Mouse (Mus musculus) layer of hippocampus, postnatal 36 days (tissue): ENCODE data around the gene Kpna6. TPM values are rescaled to one million over a fixed set of nuclear protein-coding genes. Genes with fewer than 3 reads are reported as not detected.

Experiments
- DNase-seq, 2 experiments: peaks; one replicate each; pipeline ENCODE4 v3.0.0; 2022
- total RNA-seq, 2 experiments: library from RNA; stranded (reverse); gene quantifications; 2 replicates each; pipeline ENCODE4 v1.2.3; 2021

Kpna6 gene
- total RNA-seq, 2 experiments from 2014 or later = 90.7 to 92.5 TPM

GRCm38 (mm10) chr4:129648656-129649055 is 23.9 kb downstream of the Kpna6 start:
- DNase-seq = no peak

- no peak for DNase-seq
Measured at GRCm38 (mm10) chr4:129645204-129645603, 27.4 kb downstream of the Kpna6 start.

DNA sequence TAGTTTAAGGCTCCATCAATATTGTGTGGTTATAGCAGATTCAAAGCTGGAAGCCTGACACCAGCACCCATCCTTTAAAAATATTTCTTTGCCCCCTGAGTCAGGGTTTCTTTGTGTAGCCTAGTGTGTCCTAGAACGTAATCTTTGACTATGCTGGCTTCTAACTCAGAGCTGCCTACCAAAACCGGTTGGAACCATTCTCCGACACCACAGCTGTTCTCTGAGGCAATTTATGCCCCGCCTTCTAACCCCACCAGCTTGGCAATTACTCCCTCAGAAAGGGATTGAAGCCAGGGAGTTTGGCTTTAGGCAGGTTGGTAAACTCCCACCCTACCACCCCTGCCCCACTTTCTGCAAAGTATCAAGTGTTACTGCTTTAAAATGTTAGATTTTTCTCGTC is 30.8 kb downstream of the Kpna6 start:
- DNase-seq = no peak

DNA sequence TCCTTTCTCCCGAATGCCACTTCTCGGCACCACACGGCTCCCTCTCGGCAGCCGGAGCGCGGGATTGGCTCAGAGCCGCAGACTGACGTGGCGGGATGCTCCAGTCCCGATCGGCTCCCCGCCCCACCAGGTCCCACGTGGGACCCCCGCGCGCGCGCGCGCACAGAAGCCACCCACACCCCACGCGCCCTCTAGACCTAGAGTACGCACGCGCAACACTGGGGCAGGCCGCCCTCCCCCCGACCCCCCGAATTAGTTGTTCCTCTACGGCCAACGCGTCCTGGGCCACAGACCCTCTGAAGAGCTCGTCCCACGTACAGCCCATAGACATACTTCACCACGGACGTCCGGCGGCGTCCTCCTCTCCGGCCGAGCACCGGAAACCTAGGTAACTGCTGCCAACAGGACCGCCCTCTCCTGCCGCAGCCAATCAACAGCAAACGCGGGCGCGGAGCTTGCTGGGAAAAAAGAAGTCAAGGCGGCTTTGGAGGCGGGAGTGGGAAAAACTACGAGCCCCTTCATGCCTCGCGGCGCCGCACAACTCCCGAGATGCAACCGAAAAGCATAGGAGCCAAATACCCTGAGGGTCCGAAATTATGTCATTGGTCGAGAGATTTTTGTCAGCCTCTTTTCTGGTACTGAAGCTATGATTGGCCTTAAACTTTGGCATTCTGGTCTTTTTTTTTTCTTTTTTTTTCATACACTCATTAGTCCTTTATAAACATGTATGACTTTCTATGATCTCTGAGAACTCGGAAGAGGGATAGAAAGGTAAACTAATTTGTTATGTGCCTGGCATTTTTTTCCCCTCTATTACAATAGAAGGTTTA is 31.7 kb downstream of the Kpna6 start, which contains the start of gene Txlna:
Gene Txlna (minus strand): TSS at position 428 of the 830 bp plus-strand sequence.
- DNase-seq = peak; percentile 97 to 98

DNA sequence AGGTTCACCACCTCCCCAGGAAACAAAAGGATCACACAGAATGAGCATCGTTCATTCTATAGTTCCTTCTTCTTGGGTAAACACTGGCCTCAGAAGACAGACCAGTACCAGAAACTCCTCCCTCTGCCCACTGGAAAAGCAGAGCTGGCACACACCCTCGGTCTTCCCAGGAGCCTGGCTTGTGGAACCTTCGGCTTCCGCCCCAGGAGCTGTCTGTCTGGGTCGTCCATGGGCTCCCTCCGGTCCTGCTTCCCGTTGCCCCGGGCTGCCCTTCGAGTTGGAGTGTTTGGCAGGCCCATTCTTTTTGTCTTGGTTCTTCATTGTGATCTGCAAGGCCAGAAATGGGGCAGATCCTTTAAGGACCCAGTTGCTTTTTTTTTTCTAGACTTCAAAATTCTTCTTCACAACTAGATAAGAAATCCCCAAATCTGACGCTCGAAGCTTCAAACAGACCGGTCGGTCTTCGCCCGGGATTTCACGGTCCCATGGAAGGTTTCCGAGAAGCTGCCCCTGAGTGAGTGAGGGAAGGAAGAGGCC is 32.4 kb downstream of the Kpna6 start:
- DNase-seq = no peak

DNA sequence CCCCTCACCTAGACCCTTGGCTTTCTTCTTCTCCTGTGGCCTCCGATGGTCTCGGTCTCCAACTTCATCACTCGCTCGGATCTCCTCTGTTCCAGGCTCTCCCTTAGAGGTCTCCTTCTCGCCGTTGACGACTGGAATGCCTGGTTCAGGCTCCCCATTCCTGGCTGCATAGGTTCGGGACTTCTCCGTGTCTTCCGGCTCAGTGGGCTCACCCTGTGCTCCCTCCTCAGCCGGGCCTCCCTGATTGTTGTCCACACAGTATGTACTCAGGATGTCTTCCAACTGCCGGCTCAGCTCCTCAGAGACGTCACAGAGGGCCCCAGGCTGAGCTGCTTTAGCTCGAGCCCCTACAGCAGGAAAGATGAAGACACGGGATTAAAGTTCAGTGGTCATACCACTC is 33.3 kb downstream of the Kpna6 start:
- no peak for DNase-seq

DNA sequence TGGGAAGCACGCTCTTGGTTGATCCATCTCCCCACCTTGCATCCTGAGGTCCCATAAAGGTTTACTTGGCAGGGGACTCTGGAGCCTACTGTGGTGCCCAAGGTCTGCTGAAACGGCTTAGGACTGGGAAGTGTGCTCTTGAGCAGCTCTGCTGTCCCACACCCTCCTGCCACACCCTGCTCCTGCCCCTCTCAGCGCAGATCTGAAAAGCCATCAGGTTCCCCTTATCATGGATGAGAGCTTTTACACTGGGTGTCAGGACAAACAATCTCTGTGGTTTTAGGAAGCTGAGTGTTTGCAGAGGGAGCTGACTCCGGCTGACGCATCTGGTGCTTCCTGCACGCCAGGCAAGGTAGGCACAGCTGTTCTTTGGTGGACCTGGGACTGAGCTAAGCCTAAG is 38.7 kb downstream of the Kpna6 start:
- no peak for DNase-seq

DNA sequence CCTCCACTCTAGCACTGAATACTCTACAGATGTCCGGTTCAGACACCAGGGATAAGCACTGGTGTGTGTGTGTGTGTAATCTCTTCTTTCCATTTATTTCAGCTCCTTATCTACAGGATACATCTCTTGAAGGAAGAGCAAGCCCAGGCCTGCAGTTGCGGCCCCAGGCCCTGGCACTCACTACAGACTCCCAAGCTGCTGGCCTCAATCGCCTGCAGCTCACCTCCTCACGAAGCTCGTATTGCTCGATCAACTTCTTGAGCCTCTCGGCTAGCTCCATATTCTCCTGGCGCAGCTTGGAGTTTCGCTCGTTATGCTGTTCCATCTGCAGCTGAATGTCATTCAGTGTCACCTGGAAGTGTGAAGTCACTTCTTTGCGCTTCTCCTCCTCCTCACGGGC is 40.7 kb downstream of the Kpna6 start:
- no peak for DNase-seq

GRCm38 (mm10) chr4:129630944-129631343 is 41.6 kb downstream of the Kpna6 start:
- DNase-seq = no peak

GRCm38 (mm10) chr4:129626035-129626434 is 46.5 kb downstream of the Kpna6 start:
- DNase-seq = no peak

DNA sequence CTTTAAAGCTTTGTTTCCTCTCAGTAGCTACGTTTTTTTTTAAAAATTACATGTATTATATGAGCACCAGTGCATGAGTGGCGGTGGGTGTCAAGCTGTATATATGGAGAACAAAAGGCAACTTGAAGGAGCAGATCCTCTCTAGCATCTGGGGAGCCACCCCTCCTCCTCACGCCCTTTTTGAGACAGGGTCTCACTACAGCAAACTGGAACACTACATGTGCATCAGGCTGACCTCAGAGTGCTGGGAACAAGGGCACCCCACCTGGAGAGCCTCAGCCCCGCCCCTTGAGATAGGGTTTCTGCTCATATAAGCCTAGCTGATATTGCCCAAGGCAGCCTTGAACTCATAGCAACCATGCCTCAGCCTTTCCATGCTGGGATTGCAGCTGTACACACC is 47.1 kb downstream of the Kpna6 start:
- no peak for DNase-seq

DNA sequence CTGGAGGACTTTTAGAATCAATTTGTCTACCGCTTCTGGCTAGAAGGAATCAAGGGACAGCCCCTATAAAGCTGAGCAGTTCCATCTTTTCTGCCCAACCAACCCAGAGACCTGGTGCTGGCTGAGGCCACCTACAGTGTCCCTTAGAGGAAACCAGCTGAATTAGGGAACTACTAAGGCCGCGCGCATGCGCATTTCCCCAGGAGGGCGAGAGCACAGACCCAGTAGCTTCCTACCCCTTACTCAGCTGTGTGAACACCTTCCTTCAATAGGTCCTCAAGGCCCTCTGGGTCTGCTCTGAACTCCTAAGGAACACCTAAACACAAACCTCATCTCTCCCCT is 47.6 kb downstream of the Kpna6 start:
- peak; percentile 58 to 61 for DNase-seq

GRCm38 (mm10) chr4:129624281-129625028 is 48.1 kb downstream of the Kpna6 start:
- DNase-seq = peak; percentile 86 to 89

- peak in 1 of 2 experiments; percentile 63 for DNase-seq
Measured at GRCm38 (mm10) chr4:129623681-129624091, 48.9 kb downstream of the Kpna6 start, which contains the start of gene Ccdc28b. Ccdc28b (minus strand) TSS chr4:129623947.

- no peak for DNase-seq
Measured at GRCm38 (mm10) chr4:129622803-129623535, 49.6 kb downstream of the Kpna6 start.

DNA sequence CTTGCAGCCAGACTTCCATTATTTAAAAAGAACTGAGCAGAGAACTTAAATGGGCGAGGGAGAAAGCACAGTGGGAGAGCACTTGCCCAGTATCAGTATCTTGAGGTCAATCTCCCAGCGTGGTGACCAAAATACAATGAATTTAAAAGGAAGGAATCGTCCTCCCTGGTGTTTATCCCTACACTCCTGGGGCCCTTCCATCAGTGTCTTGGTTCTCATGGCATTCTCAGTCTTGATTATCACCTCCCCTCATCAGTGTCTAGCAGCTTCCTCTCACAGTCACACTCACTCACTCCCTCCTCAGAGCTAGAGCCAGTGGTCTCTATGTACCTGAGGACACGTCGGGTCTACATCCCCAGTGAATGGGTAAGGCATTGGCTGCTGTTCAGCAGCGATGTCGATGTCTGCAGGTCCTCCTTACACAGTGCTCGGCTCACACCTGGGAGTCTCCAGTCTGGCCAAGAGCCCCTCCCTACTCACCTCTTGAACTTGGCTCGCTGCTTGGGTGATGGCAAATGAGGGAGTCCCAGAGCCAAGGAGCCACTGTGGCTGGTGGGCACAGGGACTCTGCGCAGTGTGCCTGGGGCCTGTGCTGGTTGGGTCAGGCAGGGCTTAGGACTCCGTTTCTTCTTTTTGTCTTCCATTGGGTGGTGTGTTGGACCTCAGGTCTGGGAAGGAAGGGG is 50.3 kb downstream of the Kpna6 start:
- DNase-seq = no peak

DNA sequence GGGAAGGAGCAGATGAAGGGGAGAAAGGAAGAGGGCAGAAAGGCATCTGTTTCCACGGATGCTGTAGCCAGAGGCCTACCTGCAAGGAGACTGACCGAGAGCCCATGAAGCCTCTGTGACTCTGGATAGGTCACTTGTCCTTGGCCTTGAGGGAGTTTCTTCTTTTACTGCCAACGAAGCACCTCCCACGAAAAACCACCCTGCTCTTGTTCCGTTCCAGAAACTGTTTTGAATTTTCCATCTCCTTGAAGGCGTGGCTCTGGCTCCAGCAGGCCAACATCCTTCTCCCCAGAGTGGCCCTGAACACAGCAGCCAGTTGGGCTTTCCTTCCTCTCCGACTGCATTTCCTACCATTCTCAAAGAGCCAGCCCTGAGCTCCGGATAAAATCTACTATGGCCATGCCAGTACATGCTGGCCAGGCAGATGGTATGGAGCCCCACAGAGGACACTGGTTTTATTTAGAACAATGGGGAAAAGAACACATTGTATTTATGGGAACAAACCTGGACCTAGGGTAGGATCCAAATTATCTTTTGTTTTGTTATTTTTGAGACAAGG is 51.2 kb downstream of the Kpna6 start:
- no peak for DNase-seq

DNA sequence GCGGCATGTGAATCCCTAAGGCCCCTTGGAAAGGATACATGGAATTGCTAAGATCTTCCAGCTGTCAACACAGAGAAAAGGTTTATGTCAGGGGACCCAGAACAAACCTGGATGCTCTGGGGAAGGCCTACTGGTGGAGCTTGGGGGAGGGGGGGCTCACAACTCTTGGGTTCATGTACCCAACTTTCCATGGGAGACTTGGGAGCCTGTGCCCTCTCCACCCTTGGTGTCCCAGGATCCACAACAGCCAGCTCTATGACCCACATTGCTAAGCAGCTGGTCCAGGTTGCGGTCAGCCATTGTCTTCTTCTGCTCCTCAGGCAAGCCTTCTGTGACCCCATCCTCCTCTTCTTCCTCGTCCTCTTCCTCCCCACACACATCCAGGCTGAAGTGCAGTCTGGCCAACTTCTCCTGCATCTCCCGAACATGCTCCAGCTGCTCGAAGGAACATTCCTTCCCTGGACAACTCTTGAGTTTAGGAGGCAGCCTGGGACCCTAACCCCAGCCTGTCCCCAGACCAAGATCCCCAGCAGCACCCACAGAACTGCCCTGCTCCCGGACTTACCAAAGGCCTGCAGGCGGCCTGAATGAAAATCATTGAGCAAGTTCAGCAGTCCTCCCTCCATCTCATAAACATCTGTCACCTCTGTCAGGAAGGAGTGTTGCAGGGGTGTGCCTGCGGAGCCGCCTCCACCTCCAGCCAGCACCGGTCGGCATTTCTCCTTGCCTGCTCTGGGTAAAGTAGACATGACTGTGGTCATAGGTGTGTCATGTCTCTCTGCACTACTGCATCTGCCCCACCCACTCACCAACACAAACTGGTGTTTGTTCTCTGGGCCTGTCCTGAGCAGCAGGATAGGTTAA is 51.9 kb downstream of the Kpna6 start:
- no peak for DNase-seq

- peak; percentile 95 to 97 for DNase-seq
Measured at GRCm38 (mm10) chr4:129618786-129619691, 53.5 kb downstream of the Kpna6 start, which contains the start of gene Iqcc. Iqcc (minus strand) TSS chr4:129619099.

DNA sequence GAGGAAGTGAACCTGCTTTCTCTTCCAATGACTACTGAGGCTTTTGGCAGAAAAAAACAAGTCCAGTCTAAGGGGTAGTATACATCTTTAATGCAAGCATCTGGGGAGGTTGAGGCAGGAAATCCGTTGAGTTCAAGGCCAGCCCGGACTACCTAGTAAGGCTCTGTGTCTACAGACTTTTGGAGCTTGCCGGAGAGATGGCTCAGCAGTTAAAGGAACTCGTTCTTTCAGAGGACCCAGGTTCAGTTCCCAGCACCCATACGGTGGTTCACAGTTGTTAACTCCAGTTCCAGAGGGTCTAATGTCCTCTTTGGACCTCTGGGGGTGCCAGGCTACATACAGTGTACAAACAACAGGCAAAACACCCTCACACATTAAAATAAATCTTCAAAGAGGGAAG is 54.5 kb downstream of the Kpna6 start:
- DNase-seq = no peak
